Mouse (Mus musculus) forebrain, postnatal 0 days (tissue): Measurements from ENCODE around the gene Wwox. TPM values are rescaled to one million over a fixed set of nuclear protein-coding genes. Genes with fewer than 3 reads are reported as not detected.

Experiments
- ATAC-seq: fragments of 200-750 bp; cut with Nextera tagmentation; 2 replicates; pipeline ENCODE4 v1.8.0; 2017; ENCODE audit warnings: mild to moderate bottlenecking, moderate library complexity
- DNase-seq: peaks from one replicate; pipeline ENCODE4 v3.0.0-alpha.2; 2015
- H3K27ac ChIP-seq: fragments of 300-500 bp; sonication (generic); 2 replicates; pipeline ENCODE4 v1.5.1; 2014; ENCODE audit warnings: low read depth, mild to moderate bottlenecking, antibody characterized with exemption, low read length, moderate library complexity, mixed read lengths
- H3K27me3 ChIP-seq: fragments of 300-500 bp; sonication (generic); 2 replicates; pipeline ENCODE4 v1.6.1; 2014; ENCODE audit warnings: mild to moderate bottlenecking, low read length, mixed read lengths; ENCODE audit not compliant: insufficient read depth
- H3K36me3 ChIP-seq: fragments of 300-500 bp; sonication (generic); 2 replicates; pipeline ENCODE4 v1.6.1; 2014; ENCODE audit warnings: mild to moderate bottlenecking, moderate library complexity; ENCODE audit not compliant: insufficient read depth
- H3K4me1 ChIP-seq: fragments of 300-500 bp; sonication (generic); 2 replicates; pipeline ENCODE4 v1.6.1; 2014; ENCODE audit warnings: antibody characterized with exemption; ENCODE audit not compliant: insufficient read depth
- H3K4me2 ChIP-seq: fragments of 300-500 bp; sonication (generic); 2 replicates; pipeline ENCODE4 v1.6.1; 2014; ENCODE audit warnings: low read depth, mild to moderate bottlenecking, moderate library complexity
- H3K4me3 ChIP-seq: fragments of 300-500 bp; sonication (generic); 2 replicates; pipeline ENCODE4 v1.5.1; 2014; ENCODE audit warnings: low read depth, low read length, mixed read lengths
- H3K9ac ChIP-seq: fragments of 300-500 bp; sonication (generic); 2 replicates; pipeline ENCODE4 v1.6.1; 2014; ENCODE audit warnings: mild to moderate bottlenecking
- H3K9me3 ChIP-seq: fragments of 300-500 bp; sonication (generic); 2 replicates; pipeline ENCODE4 v1.6.1; 2016; ENCODE audit warnings: low read length
- CTCF ChIP-seq: sonication (generic); IDR thresholded peaks from 2 replicates; pipeline ENCODE4 v1.5.1; 2016; ENCODE audit warnings: antibody characterized with exemption, control low read depth, low read depth
- WGBS: fragments of 180-500 bp; shearing (Covaris S2); extraction: QIAGEN DNeasy Blood & Tissue Kit; methylation state at CpG from one replicate; pipeline ENCODE4 v1.1.7; 2014; 5-methylcytosine and 5-hydroxymethylcytosine counted together
- polyA plus RNA-seq: library from polyadenylated mRNA; unstranded; fragments of >200 nt; fragmentation: Nextera tagmentation; extraction: Ambion mirVana; gene quantifications from 2 replicates; pipeline ENCODE4 v1.2.1, GENCODE M21; 2015
- total RNA-seq: library from RNA; depleted of rRNA; stranded (reverse); fragments of >200 nt; gene quantifications from 2 replicates; pipeline ENCODE4 v1.2.3, GENCODE M21; 2014

The Wwox gene
- total and polyA plus RNA-seq, 2 experiments from 2014 or later, result 13.2 to 17.3 TPM

- no peak for TF ChIP-seq CTCF
- Histone ChIP-seq H3K27me3 (peaks cover 5% of the 10 kb centered on the region), H3K4me3 (no peak overlapping the region), H3K36me3 (no peaks in the 10 kb centered on the region), H3K27ac (no peak overlapping the region), H3K9me3 (no peaks in the 10 kb centered on the region), H3K9ac (no peak overlapping the region), H3K4me1 (peaks cover 5% of the 10 kb centered on the region; the same call in 1 of the 2 replicates), H3K4me2 (no peak overlapping the region)
- ATAC-seq (no peak), DNase-seq (no peak)
- WGBS, result 86% methylated on average over 2 of the region's 2 CpGs
These were observed 440.2 kb downstream of the Wwox start for GRCm38 (mm10) chr8:114879678-114880077.

- Histone ChIP-seq H3K4me2 (no peak overlapping the region), H3K9ac (no peak overlapping the region), H3K36me3 (no peaks in the 10 kb centered on the region), H3K4me1 (peaks cover 5% of the 10 kb centered on the region; the same call in 1 of the 2 replicates), H3K27me3 (peaks cover 5% of the 10 kb centered on the region), H3K9me3 (no peaks in the 10 kb centered on the region), H3K27ac (no peak overlapping the region), H3K4me3 (no peak overlapping the region)
- 79% methylated on average over 8 of the region's 8 CpGs for WGBS
- ATAC-seq (no peak), DNase-seq (no peak)
- no peak for TF ChIP-seq CTCF
These were observed 441.1 kb downstream of the Wwox start for GRCm38 (mm10) chr8:114880475-114881135.

GRCm38 (mm10) chr8:114881891-114882401 lies 442.5 kb downstream of the Wwox start:
- peaks cover 5% of the 10 kb centered on the region for H3K27me3 ChIP-seq
- H3K27ac ChIP-seq, result no peak overlapping the region
- 0 out of 2 replicates have a peak, but pooled peaks have one; percentile 7 for TF ChIP-seq CTCF
- DNase-seq (no peak), ATAC-seq (no peak)
- no peaks in the 10 kb centered on the region for H3K36me3 ChIP-seq
- H3K4me1 ChIP-seq, result no peaks in the 10 kb centered on the region
- no peaks in the 10 kb centered on the region for H3K9me3 ChIP-seq
- no peak overlapping the region for H3K4me3 ChIP-seq
- no peak overlapping the region for H3K9ac ChIP-seq
- H3K4me2 ChIP-seq, result no peak overlapping the region
- WGBS, result 63% methylated on average over 5 of the region's 5 CpGs

GRCm38 (mm10) chr8:114882504-114882903 lies 443.0 kb downstream of the Wwox start:
- ATAC-seq (no peak), DNase-seq (no peak)
- no peaks in the 10 kb centered on the region for H3K4me1 ChIP-seq
- H3K4me3 ChIP-seq, result no peak overlapping the region
- no peaks in the 10 kb centered on the region for H3K36me3 ChIP-seq
- no peak for TF ChIP-seq CTCF
- 41% methylated on average over 4 of the region's 4 CpGs for WGBS
- H3K4me2 ChIP-seq, result no peak overlapping the region
- no peak overlapping the region for H3K9ac ChIP-seq
- no peaks in the 10 kb centered on the region for H3K9me3 ChIP-seq
- H3K27ac ChIP-seq, result no peak overlapping the region
- peaks cover 5% of the 10 kb centered on the region for H3K27me3 ChIP-seq

GRCm38 (mm10) chr8:114882936-114883606 lies 443.6 kb downstream of the Wwox start:
- no peak for TF ChIP-seq CTCF
- WGBS, result 87% methylated on average over 11 of the region's 11 CpGs
- peaks cover 5% of the 10 kb centered on the region for H3K27me3 ChIP-seq
- H3K4me1 ChIP-seq, result no peaks in the 10 kb centered on the region
- H3K27ac ChIP-seq, result no peak overlapping the region
- no peak overlapping the region for H3K4me3 ChIP-seq
- no peak for ATAC-seq
- DNase-seq, result no peak
- no peak overlapping the region for H3K9ac ChIP-seq
- no peaks in the 10 kb centered on the region for H3K9me3 ChIP-seq
- H3K4me2 ChIP-seq, result no peak overlapping the region
- H3K36me3 ChIP-seq, result no peaks in the 10 kb centered on the region

- Histone ChIP-seq H3K9me3 (no peaks in the 10 kb centered on the region), H3K9ac (no peak overlapping the region), H3K4me3 (no peak overlapping the region), H3K4me2 (no peak overlapping the region), H3K27me3 (peaks cover 5% of the 10 kb centered on the region), H3K36me3 (no peaks in the 10 kb centered on the region), H3K27ac (no peak overlapping the region), H3K4me1 (no peaks in the 10 kb centered on the region)
- DNase-seq (no peak), ATAC-seq (no peak)
- 76% methylated on average over 9 of the region's 9 CpGs for WGBS
- TF ChIP-seq CTCF, result peak; percentile 42
These were observed 444.5 kb downstream of the Wwox start for GRCm38 (mm10) chr8:114883967-114884366.

GRCm38 (mm10) chr8:114885026-114885592 lies 445.7 kb downstream of the Wwox start:
- Histone ChIP-seq H3K9me3 (no peaks in the 10 kb centered on the region), H3K27me3 (peaks cover 5% of the 10 kb centered on the region), H3K27ac (no peak overlapping the region), H3K4me3 (no peak overlapping the region), H3K4me1 (peaks cover 7% of the 10 kb centered on the region; the same call in 1 of the 2 replicates), H3K36me3 (no peaks in the 10 kb centered on the region), H3K9ac (no peak overlapping the region), H3K4me2 (no peak overlapping the region)
- ATAC-seq (0 out of 2 replicates have a peak, but pooled peaks have one; percentile 10), DNase-seq (peak; percentile 54)
- no peak for TF ChIP-seq CTCF
- WGBS, result 13% methylated on average over 18 of the region's 18 CpGs
